Mouse (Mus musculus): ENCODE measurements around the gene Tmem94. TPM values are rescaled to one million over a fixed set of nuclear protein-coding genes. Genes with fewer than 3 reads are reported as not detected.

Gene Tmem94
- 51.4 to 54.2 TPM (median 52.6 TPM) in 4 replicates for total RNA-seq (2023; ENCODE audit: inconsistent age)

DNA sequence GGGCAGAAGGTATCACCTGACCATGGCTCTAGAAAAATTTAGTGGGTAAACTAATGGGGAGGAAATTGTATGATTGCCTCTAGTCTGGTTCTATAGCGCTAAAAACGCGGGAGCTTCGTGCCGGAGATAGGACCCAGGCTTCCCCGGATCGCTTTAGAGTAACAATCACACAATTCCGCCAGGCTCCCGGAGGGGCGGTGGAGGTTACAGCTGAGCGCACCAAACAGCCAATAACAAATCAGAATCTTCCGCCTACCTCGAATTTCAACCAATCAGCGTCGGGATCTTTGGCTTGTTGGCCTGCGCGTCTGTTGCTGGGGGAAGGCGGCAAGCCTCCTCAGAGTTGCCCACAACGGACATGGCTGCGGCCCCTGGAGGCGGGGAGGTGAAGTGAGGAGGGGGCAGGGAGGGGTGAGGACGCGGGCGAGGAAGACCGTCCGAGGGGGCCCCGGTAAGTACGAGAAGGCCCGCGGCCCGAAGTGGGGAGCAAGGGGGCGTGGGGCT lies at the start of gene Tmem94:
Gene Tmem94 (plus strand): TSS at position 331 of the 504 bp plus-strand sequence.

DNA sequence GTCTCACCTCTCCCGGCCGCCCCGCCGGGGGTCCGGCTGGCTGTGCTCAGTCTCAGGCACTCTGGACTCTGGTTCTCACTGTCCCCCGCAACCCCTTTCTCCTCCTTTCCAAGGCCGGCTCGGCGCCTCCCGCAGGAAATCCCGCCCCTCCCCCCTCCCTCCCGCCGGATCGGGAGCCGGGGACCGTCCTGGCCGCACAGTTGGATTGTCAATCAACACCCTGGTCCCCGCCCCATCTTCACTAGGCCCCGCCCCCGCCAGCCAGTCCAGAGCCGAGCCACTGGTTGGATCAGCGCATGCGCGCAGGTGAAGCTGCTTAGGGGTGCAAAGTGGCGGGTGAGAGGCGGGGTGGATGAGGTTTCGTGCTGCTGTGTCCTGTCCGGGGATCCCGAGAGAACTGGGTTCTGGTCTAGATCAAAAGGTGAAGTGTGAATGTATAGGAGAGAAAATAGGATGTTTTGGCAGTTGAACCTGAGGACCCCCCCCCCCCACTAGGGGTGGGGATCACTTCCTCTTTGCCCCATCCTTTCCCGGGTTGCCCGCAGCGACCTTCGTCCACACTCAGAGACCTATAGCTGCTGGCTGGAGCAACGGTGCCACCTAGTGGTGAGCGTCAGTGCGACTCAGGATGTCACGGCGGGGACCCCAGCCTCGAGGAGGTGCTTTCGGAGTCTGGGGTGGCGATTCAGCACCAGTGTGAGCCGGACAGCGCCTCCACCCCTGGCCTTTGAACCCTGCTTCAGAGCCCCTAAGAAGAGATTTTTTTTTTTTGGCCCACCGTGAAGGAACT lies 48.5 kb downstream of the Tmem94 start, which contains the start of gene Caskin2:
Gene Caskin2 (minus strand): TSS at position 133 of the 790 bp plus-strand sequence.

DNA sequence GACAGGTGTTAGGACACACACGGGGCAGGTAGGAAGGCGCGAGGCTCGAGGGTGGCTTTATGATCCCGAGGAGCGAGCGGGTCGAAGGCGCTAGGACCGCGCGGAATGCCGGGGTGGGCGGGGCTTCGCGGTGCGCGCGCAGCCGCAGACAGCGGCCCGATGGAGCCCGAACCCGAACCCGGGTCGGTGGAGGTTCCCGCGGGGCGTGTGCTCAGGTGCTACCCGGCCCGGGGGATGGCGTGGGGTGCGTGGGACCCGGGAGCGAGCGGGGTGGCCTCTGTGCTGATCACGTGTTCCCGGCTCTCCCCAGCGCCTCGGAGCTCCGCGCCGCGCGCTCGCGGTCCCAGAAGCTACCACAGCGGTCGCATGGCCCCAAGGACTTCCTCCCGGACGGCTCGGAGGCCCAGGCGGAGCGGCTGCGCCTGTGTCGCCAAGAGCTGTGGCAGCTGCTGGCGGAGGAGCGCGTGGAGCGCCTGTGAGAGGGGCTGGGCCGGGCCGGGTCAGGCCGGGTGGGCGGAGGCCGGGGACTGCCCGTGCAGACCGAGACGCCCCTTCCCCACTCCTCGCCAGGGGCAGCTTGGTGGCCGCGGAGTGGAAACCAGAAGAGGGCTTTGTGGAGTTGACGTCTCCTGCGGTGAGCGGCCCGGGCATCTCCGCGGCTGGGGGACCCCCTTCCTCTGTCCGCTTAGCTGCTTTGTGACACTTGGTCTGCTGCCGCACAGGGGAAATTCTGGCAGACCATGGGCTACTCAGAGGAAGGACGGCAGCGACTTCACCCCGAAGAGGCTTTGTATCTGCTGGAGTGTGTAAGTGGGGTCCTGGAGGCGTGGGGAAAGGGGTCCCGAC lies 49.6 kb downstream of the Tmem94 start, which contains the start of gene Tsen54:
Gene Tsen54 (plus strand): TSS at position 120 of the 846 bp plus-strand sequence.

DNA sequence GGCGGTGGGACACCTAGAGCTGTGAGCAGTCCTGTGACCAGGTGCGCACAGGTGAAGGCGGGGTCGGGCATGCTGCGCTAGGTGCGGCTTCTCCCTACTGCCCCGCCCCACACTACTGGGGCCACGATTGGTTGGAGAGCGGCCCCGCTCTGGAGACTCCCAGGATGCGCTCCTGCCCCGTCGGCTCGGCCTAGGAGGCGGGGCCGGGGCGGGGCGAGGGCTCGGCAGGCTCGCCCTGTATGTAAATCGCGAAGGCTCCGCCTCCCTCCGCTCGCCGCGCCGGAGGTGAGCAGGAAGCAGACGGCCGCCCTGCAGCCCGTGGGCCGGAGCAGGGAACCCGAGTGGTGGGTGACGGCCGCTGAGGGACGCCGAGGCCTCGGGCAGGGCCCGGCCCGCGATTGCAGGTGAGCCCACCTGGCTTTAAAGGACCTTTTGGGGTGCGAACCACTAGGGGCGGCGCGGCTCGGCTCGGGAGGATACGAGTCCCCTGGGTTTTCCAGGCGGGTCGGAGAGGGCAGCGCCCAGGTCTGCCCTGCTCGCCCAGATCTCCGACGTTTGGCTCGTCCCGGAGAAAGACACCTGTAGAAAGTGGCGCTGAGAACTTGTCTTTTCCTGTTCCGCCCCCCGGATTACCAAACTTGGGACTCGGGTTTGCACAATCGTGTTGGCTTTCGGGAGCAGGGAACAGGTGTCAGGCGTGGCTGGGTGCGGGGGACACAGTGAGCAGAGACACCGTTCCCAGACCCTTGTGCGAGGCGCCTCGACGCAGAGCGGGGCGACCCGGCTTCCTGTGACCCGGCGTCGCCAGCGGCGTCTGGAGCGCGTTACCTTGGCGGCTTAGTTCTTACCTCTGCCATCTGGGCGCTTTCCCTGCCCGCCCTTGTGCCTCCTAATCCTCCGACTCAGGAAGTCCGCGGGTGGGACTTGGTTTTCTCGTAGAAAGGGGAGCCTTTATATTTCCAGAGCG lies 58.8 kb downstream of the Tmem94 start, which contains the start of gene Llgl2:
Gene Llgl2 (plus strand): TSS at position 276 of the 967 bp plus-strand sequence.

Other genes with a start within 250 kb of the Tmem94 start
- gene Sumo2, start 229.2 kb upstream of the Tmem94 start, total RNA-seq (2023; ENCODE audit: inconsistent age): 240 to 284 TPM (median 258 TPM) in 4 replicates
- gene Nup85, start 201.0 kb upstream of the Tmem94 start, total RNA-seq (2023; ENCODE audit: inconsistent age): 65.8 to 88.5 TPM (median 71.8 TPM) in 4 replicates
- 35.4 to 37.4 TPM (median 36.9 TPM) in 4 replicates for gene Mrps7, start 161.5 kb upstream of the Tmem94 start, total RNA-seq (2023; ENCODE audit: inconsistent age)
- gene Gga3, start 161.4 kb upstream of the Tmem94 start, total RNA-seq (2023; ENCODE audit: inconsistent age): 84.2 to 122 TPM (median 114 TPM) in 4 replicates
- 285 to 296 TPM (median 290 TPM) in 4 replicates for gene Mif4gd, start 152.5 kb upstream of the Tmem94 start, total RNA-seq (2023; ENCODE audit: inconsistent age)
- gene Slc25a19, start 137.1 kb upstream of the Tmem94 start, total RNA-seq (2023; ENCODE audit: inconsistent age): 104 to 121 TPM (median 107 TPM) in 4 replicates
- 286 to 382 TPM (median 375 TPM) in 4 replicates for gene Grb2, start 56.8 kb upstream of the Tmem94 start, total RNA-seq (2023; ENCODE audit: inconsistent age)
- 3.4 to 5.3 TPM (median 3.9 TPM) in 4 replicates for gene Caskin2, start 48.2 kb downstream of the Tmem94 start, total RNA-seq (2023; ENCODE audit: inconsistent age)
- 24.2 to 40.5 TPM (median 36.9 TPM) in 4 replicates for gene Tsen54, start 49.3 kb downstream of the Tmem94 start, total RNA-seq (2023; ENCODE audit: inconsistent age)
- 22.7 to 31.1 TPM (median 26.4 TPM) in 4 replicates for gene Llgl2, start 58.6 kb downstream of the Tmem94 start, total RNA-seq (2023; ENCODE audit: inconsistent age)
- 0.42 to 0.63 TPM (median 0.51 TPM) in 3 of 4 replicates, not detected in the other for gene Myo15b, start 93.0 kb downstream of the Tmem94 start, total RNA-seq (2023; ENCODE audit: inconsistent age)
- gene Smim5, start 134.5 kb downstream of the Tmem94 start, total RNA-seq (2023; ENCODE audit: inconsistent age): not detected in 4 replicates
- gene Smim6, start 146.6 kb downstream of the Tmem94 start, total RNA-seq (2023; ENCODE audit: inconsistent age): not detected in 4 replicates
- 40.8 to 57.3 TPM (median 51.2 TPM) in 4 replicates for gene Sap30bp, start 167.8 kb downstream of the Tmem94 start, total RNA-seq (2023; ENCODE audit: inconsistent age)
- 62.1 to 67.9 TPM (median 67.1 TPM) in 4 replicates for gene Recql5, start 168.0 kb downstream of the Tmem94 start, total RNA-seq (2023; ENCODE audit: inconsistent age)
- gene Itgb4, start 209.3 kb downstream of the Tmem94 start, total RNA-seq (2023; ENCODE audit: inconsistent age): 0.19 to 1.2 TPM (median 0.44 TPM) in 4 replicates
- 16.3 to 20.2 TPM (median 18.7 TPM) in 4 replicates for gene Galk1, start 247.3 kb downstream of the Tmem94 start, total RNA-seq (2023; ENCODE audit: inconsistent age)

All from B cell, adult (primary cell).